Mouse (Mus musculus) liver, embryonic 14.5 days (tissue): Measurements from ENCODE around the gene Megf8. TPM values are rescaled to one million over a fixed set of nuclear protein-coding genes. Genes with fewer than 3 reads are reported as not detected.
"Not testable (repeated sequence)": the region's sequence is repeated elsewhere in the genome, so short reads cannot be mapped to it uniquely, and the experiment has no call there.

Source experiments
- ATAC-seq: fragments of 200-750 bp; cut with Nextera tagmentation; 2 replicates; pipeline ENCODE4 v1.8.0; 2017; ENCODE audit warnings: moderate number of reproducible peaks, mild to moderate bottlenecking, moderate library complexity; ENCODE audit not compliant: insufficient read depth
- DNase-seq, 3 experiments: peaks; one replicate each; pipeline ENCODE4 v3.0.0-alpha.2; 2012 to 2013; ENCODE audit warnings: low read depth in 3 of 3, low spot score in 3 of 3
- H3K27ac ChIP-seq: fragments of 300-500 bp; sonication (generic); 2 replicates; pipeline ENCODE4 v1.5.1; 2014; ENCODE audit warnings: moderate library complexity, mild to moderate bottlenecking, control low read depth, inconsistent platforms
- H3K27me3 ChIP-seq: fragments of 300-500 bp; sonication (generic); 2 replicates; pipeline ENCODE4 v1.6.1; 2014; ENCODE audit warnings: mild to moderate bottlenecking, low read length, moderate library complexity; ENCODE audit not compliant: control insufficient read depth, insufficient read depth
- H3K36me3 ChIP-seq: fragments of 300-500 bp; sonication (generic); replicated peaks from 2 replicates; pipeline ENCODE4 v1.6.1; 2014; ENCODE audit warnings: low read depth; ENCODE audit not compliant: control insufficient read depth, insufficient read depth
- H3K4me1 ChIP-seq, 2 experiments: fragments of 200-500 bp in 1 of 2; fragments of 300-500 bp in 1 of 2; sonication (generic) in 1 of 2; replicated peaks; 2 replicates each; pipeline ENCODE4 v1.6.1; 2012 to 2014; ENCODE audit warnings: antibody characterized with exemption in 1 of 2, inconsistent platforms in 1 of 2, low read length in 1 of 2; ENCODE audit not compliant: control insufficient read depth in 2 of 2, insufficient read depth in 2 of 2
- H3K4me2 ChIP-seq: fragments of 300-500 bp; sonication (generic); 2 replicates; pipeline ENCODE4 v1.6.1; 2014; ENCODE audit warnings: low read depth, mild to moderate bottlenecking, control low read depth, moderate library complexity
- H3K4me3 ChIP-seq, 2 experiments: fragments of 200-500 bp in 1 of 2; fragments of 300-500 bp in 1 of 2; sonication (generic) in 1 of 2; 2 replicates each; pipeline ENCODE4 v1.5.1; 2012 to 2014; ENCODE audit warnings: low read depth in 2 of 2, low read length in 2 of 2, mild to moderate bottlenecking in 2 of 2, control low read depth in 1 of 2, inconsistent platforms in 1 of 2, moderate library complexity in 1 of 2; ENCODE audit not compliant: insufficient read depth in 1 of 2
- H3K9ac ChIP-seq: fragments of 300-500 bp; sonication (generic); replicated peaks from 2 replicates; pipeline ENCODE4 v1.6.1; 2014; ENCODE audit warnings: mild to moderate bottlenecking, control low read depth, moderate library complexity
- H3K9me3 ChIP-seq: fragments of 300-500 bp; sonication (generic); 2 replicates; pipeline ENCODE4 v1.6.1; 2016; ENCODE audit warnings: low read length, mixed read lengths; ENCODE audit not compliant: control insufficient read depth
- CTCF ChIP-seq: IDR thresholded peaks from 2 replicates; pipeline ENCODE4 v1.5.1; 2016; ENCODE audit warnings: antibody characterized with exemption, low read depth, control low read depth
- EP300 ChIP-seq: IDR thresholded peaks from 2 replicates; pipeline ENCODE4 v1.6.1; 2016; ENCODE audit warnings: antibody characterized with exemption, low read depth
- WGBS: fragments of 180-500 bp; shearing (Covaris S2); extraction: QIAGEN DNeasy Blood & Tissue Kit; methylation state at CpG from one replicate; pipeline ENCODE4 v1.1.7; 2014; ENCODE audit not compliant: insufficient replicate concordance; 5-methylcytosine and 5-hydroxymethylcytosine counted together
- polyA plus RNA-seq, 2 experiments: library from polyadenylated mRNA; depleted of rRNA in 1 of 2; stranded (reverse) in 1 of 2; unstranded in 1 of 2; fragments of >200 nt; fragmentation: Nextera tagmentation in 1 of 2; extraction: Ambion mirVana in 1 of 2; gene quantifications; 2 replicates each; pipeline versions ENCODE4 v1.2.1 to v1.2.3; 2012 to 2014

The Megf8 gene
- polyA plus RNA-seq, 2 experiments, result 0.53 to 1.3 TPM

- DNase-seq (no peak), ATAC-seq (no peak)
- Histone ChIP-seq H3K4me1 (peaks cover 7 to 9% of the 10 kb centered on the region in 2 experiments; a peak in 3 of 4 replicates), H3K4me2 (no peak overlapping the region; the same call in 1 of the 2 replicates), H3K27ac (no peak overlapping the region), H3K9ac (no peak overlapping the region), H3K27me3 (no peaks in the 10 kb centered on the region), H3K4me3 (no peak overlapping the region), H3K9me3 (no peaks in the 10 kb centered on the region), H3K36me3 (no peaks in the 10 kb centered on the region)
- WGBS, result 85% methylated on average over 14 of the region's 14 CpGs
- TF ChIP-seq CTCF, result no peak
- TF ChIP-seq EP300, result no peak
Measured at GRCm38 (mm10) chr7:25396621-25397020, 79.7 kb downstream of the Megf8 start.

- no peaks in the 10 kb centered on the region for H3K36me3 ChIP-seq
- H3K27me3 ChIP-seq, result no peaks in the 10 kb centered on the region
- H3K4me2 ChIP-seq, result no peak within 1 kb of the TSS
- no peak within 1 kb of the TSS for H3K4me3 ChIP-seq
- ATAC-seq (no peak), DNase-seq (no peak)
- TF ChIP-seq EP300 (no peak), CTCF (no peak)
- H3K9me3 ChIP-seq, result no peaks in the 10 kb centered on the region
- peaks cover 9 to 14% of the 10 kb centered on the region in 2 experiments for H3K4me1 ChIP-seq
- WGBS, result 83% methylated on average over 1 of the region's 1 CpGs
- H3K9ac ChIP-seq, result no peak within 1 kb of the TSS
- no peak within 1 kb of the TSS for H3K27ac ChIP-seq
Measured at GRCm38 (mm10) chr7:25398610-25399009, 81.6 kb downstream of the Megf8 start, which contains the start of gene Lipe. Lipe (minus strand) TSS chr7:25398710.

GRCm38 (mm10) chr7:25399028-25399427, 82.1 kb downstream of the Megf8 start:
- H3K36me3 ChIP-seq, H3K4me3 ChIP-seq, H3K9me3 ChIP-seq, ATAC-seq, H3K27me3 ChIP-seq, H3K27ac ChIP-seq, H3K9ac ChIP-seq, DNase-seq, H3K4me2 ChIP-seq: not testable (repeated sequence)
- H3K4me1 ChIP-seq, result peaks cover 9 to 14% of the 10 kb centered on the region in 2 experiments

GRCm38 (mm10) chr7:25401551-25401950, 84.6 kb downstream of the Megf8 start:
- Histone ChIP-seq H3K4me2 (no peak overlapping the region), H3K4me1 (peaks cover 0 to 7% of the 10 kb centered on the region in 2 experiments; a peak in 3 of 4 replicates), H3K4me3 (no peak overlapping the region), H3K27me3 (no peaks in the 10 kb centered on the region), H3K9ac (no peak overlapping the region), H3K36me3 (no peaks in the 10 kb centered on the region), H3K27ac (no peak overlapping the region), H3K9me3 (no peaks in the 10 kb centered on the region)
- DNase-seq (no peak), ATAC-seq (no peak)
- TF ChIP-seq CTCF (no peak), EP300 (no peak)
- WGBS, result 54% methylated on average over 2 of the region's 2 CpGs

- no peak overlapping the region for H3K27ac ChIP-seq
- H3K4me1 ChIP-seq, result peaks cover 0 to 7% of the 10 kb centered on the region in 2 experiments; a peak in 3 of 4 replicates
- H3K9ac ChIP-seq, result no peak overlapping the region
- DNase-seq (no peak), ATAC-seq (no peak)
- TF ChIP-seq EP300 (no peak), CTCF (no peak)
- 45% methylated on average over 5 of the region's 5 CpGs for WGBS
- no peak overlapping the region for H3K4me3 ChIP-seq
- H3K27me3 ChIP-seq, result no peaks in the 10 kb centered on the region
- no peaks in the 10 kb centered on the region for H3K9me3 ChIP-seq
- H3K36me3 ChIP-seq, result no peaks in the 10 kb centered on the region
- H3K4me2 ChIP-seq, result no peak overlapping the region
Measured at GRCm38 (mm10) chr7:25401986-25402385, 85.0 kb downstream of the Megf8 start.
